Mouse (Mus musculus): ENCODE measurements around the gene Atad2b.
"Not testable (repeated sequence)": the region's sequence is repeated elsewhere in the genome, so short reads cannot be mapped to it uniquely, and the experiment has no call there.

DNA sequence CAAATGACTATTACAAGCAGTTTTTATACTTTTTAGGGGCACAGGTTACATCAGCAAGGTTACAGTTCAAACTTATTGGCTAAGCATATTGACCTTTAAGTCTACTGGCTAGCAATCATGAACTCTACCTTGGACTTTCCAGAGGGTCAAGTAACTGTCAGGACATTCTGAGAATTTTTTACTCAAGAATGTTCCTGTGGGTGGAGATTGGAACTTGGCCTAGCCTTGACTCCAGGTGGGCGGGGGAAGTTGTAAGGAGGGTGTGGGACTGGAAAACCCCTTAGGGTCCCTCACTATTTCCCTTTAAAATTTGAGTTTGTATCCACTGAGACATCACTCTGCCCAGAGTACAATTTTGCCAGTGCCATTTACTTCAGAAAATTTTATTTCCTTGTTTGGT lies 6.7 kb upstream of the Atad2b start:
- TF ChIP-seq CTCF (IDR thresholded peaks at IDR 0.05; ENCODE audit: low read depth, low read length); GATA1 (IDR thresholded peaks at IDR 0.05; ENCODE audit: borderline replicate concordance, low read length); TAL1 (conservative IDR thresholded peaks at IDR 0.05; ENCODE audit: low read depth, low read length); POLR2AphosphoS5 (IDR thresholded peaks at IDR 0.05; ENCODE audit: insufficient replicate concordance, low read depth, low read length): not testable (repeated sequence)

Data from G1E (cell line).